Mouse (Mus musculus): ENCODE results near the gene Tex261. TPM values are rescaled to one million over a fixed set of nuclear protein-coding genes. Genes with fewer than 3 reads are reported as not detected.

The Tex261 gene
- 19.2 and 22.3 TPM in 2 replicates for polyA plus RNA-seq (2012; rRNA removed)

GRCm38 (mm10) chr6:83775638-83776293 lies at the start of gene Tex261:
Gene Tex261 (minus strand): TSS chr6:83775813.

GRCm38 (mm10) chr6:83794760-83795296 lies 19.2 kb upstream of the Tex261 start, which contains the start of gene Nagk:
Gene Nagk (plus strand): TSS chr6:83794982.

GRCm38 (mm10) chr6:83762344-83762743 lies 13.3 kb downstream of the Tex261 start, which contains the start of gene Ankrd53:
Gene Ankrd53 (plus strand): TSS chr6:83762644.

GRCm38 (mm10) chr6:83742761-83743160 lies 32.9 kb downstream of the Tex261 start, which contains the start of gene Atp6v1b1:
Gene Atp6v1b1 (plus strand): TSS chr6:83742990.

Other genes starting within 250 kb of the Tex261 start
- 1.7 and 2.4 TPM in 2 replicates for gene Actg2, start 239.5 kb downstream of the Tex261 start, polyA plus RNA-seq (2012; rRNA removed)
- gene Stambp, start 203.1 kb downstream of the Tex261 start, polyA plus RNA-seq (2012; rRNA removed), result 6.3 and 7.0 TPM in 2 replicates
- 3.7 and 4.2 TPM in 2 replicates for gene Clec4f, start 119.6 kb downstream of the Tex261 start, polyA plus RNA-seq (2012; rRNA removed)
- 0.15 and 0.22 TPM in 2 replicates for gene Cd207, start 98.0 kb downstream of the Tex261 start, polyA plus RNA-seq (2012; rRNA removed)
- not detected in 2 replicates for gene Vax2, start 64.5 kb downstream of the Tex261 start, polyA plus RNA-seq (2012; rRNA removed)
- gene Atp6v1b1, start 32.8 kb downstream of the Tex261 start, polyA plus RNA-seq (2012; rRNA removed), result 0.03 and 0.05 TPM in 2 replicates
- gene Ankrd53, start 13.2 kb downstream of the Tex261 start, polyA plus RNA-seq (2012; rRNA removed), result not detected in 2 replicates
- gene Nagk, start 19.2 kb upstream of the Tex261 start, polyA plus RNA-seq (2012; rRNA removed), result 4.8 and 6.9 TPM in 2 replicates
- gene Paip2b, start 55.9 kb upstream of the Tex261 start, polyA plus RNA-seq (2012; rRNA removed), result 6.7 TPM in 2 replicates
- 16.9 and 17.9 TPM in 2 replicates for gene Zfp638, start 91.3 kb upstream of the Tex261 start, polyA plus RNA-seq (2012; rRNA removed)
- gene Dysf, start 232.8 kb upstream of the Tex261 start, polyA plus RNA-seq (2012; rRNA removed), result 1.6 and 1.9 TPM in 2 replicates

Data from liver, embryonic 14 days (tissue).